Mouse (Mus musculus): Measurements from ENCODE around the gene Nid1. TPM values are rescaled to one million over a fixed set of nuclear protein-coding genes. Genes with fewer than 3 reads are reported as not detected.
A peak's percentile ranks its signal among the peaks of the same experiment; 100 is the strongest.
"Not testable (repeated sequence)": the region's sequence is repeated elsewhere in the genome, so short reads cannot be mapped to it uniquely, and the experiment has no call there.

Gene Nid1
- total and polyA plus RNA-seq, 2 experiments = 9.0 to 10.4 TPM

GRCm38 (mm10) chr13:13414206-13414605 is 23.1 kb upstream of the Nid1 start:
- no peaks in the 10 kb centered on the region for H3K36me3 ChIP-seq (ENCODE audit: control insufficient read depth, insufficient read depth, low read length)
- 29% methylated on average over 3 of the region's 3 CpGs for WGBS

GRCm38 (mm10) chr13:13415120-13416006 is 22.0 kb upstream of the Nid1 start:
- H3K79me2 ChIP-seq (ENCODE audit: control insufficient read depth, insufficient read depth, low read length); H3K4me1 ChIP-seq (ENCODE audit: control insufficient read depth, insufficient read depth, low read length); H3K27ac ChIP-seq (replicated peaks; ENCODE audit: insufficient read depth, low read depth, low read length); H3K36me3 ChIP-seq (ENCODE audit: control insufficient read depth, insufficient read depth, low read length); H3K4me3 ChIP-seq (ENCODE audit: insufficient read depth, low read depth, low read length); H3K9ac ChIP-seq (ENCODE audit: low read depth, low read length); H3K27me3 ChIP-seq (ENCODE audit: control insufficient read depth, insufficient read depth, low read length): not testable (repeated sequence)
- 35% methylated on average over 23 of the region's 23 CpGs for WGBS
- peak; percentile 49 for TF ChIP-seq CTCF (IDR thresholded peaks at IDR 0.05; ENCODE audit: low read depth, low read length)
- DNase-seq (ENCODE audit: extremely low read depth, low read depth, low spot score) = peak; percentile 14

More at GRCm38 (mm10) chr13:13414206-13414605, 23.1 kb upstream of the Nid1 start:
- H3K9ac ChIP-seq (ENCODE audit: low read depth, low read length) = no peak overlapping the region
- H3K79me2 ChIP-seq (ENCODE audit: control insufficient read depth, insufficient read depth, low read length) = no peaks in the 10 kb centered on the region
- H3K27ac ChIP-seq (replicated peaks; ENCODE audit: insufficient read depth, low read depth, low read length) = no peak overlapping the region
- H3K4me1 ChIP-seq (ENCODE audit: control insufficient read depth, insufficient read depth, low read length) = no peaks in the 10 kb centered on the region
- TF ChIP-seq CTCF (IDR thresholded peaks at IDR 0.05; ENCODE audit: low read depth, low read length) (no peak), POLR2A (IDR thresholded peaks at IDR 0.05; ENCODE audit: extremely low read depth, insufficient read depth, low read length) (no peak)
- H3K4me3 ChIP-seq (ENCODE audit: insufficient read depth, low read depth, low read length) = no peak overlapping the region
- DNase-seq (ENCODE audit: extremely low read depth, low read depth, low spot score) = no peak
- H3K27me3 ChIP-seq (ENCODE audit: control insufficient read depth, insufficient read depth, low read length) = no peaks in the 10 kb centered on the region

- not testable (repeated sequence) for H3K4me1 ChIP-seq (ENCODE audit: control insufficient read depth, insufficient read depth, low read length); H3K27ac ChIP-seq (replicated peaks; ENCODE audit: insufficient read depth, low read depth, low read length); H3K4me3 ChIP-seq (ENCODE audit: insufficient read depth, low read depth, low read length); H3K9ac ChIP-seq (ENCODE audit: low read depth, low read length); H3K36me3 ChIP-seq (ENCODE audit: control insufficient read depth, insufficient read depth, low read length); H3K27me3 ChIP-seq (ENCODE audit: control insufficient read depth, insufficient read depth, low read length); DNase-seq (ENCODE audit: extremely low read depth, low read depth, low spot score); H3K79me2 ChIP-seq (ENCODE audit: control insufficient read depth, insufficient read depth, low read length)
- 83% methylated on average over 4 of the region's 4 CpGs for WGBS
These were observed 21.4 kb upstream of the Nid1 start for GRCm38 (mm10) chr13:13416007-13416337.

GRCm38 (mm10) chr13:13418859-13419258 is 18.5 kb upstream of the Nid1 start:
- not testable (repeated sequence) for H3K79me2 ChIP-seq (ENCODE audit: control insufficient read depth, insufficient read depth, low read length); H3K27ac ChIP-seq (replicated peaks; ENCODE audit: insufficient read depth, low read depth, low read length); DNase-seq (ENCODE audit: extremely low read depth, low read depth, low spot score); H3K4me3 ChIP-seq (ENCODE audit: insufficient read depth, low read depth, low read length); H3K4me1 ChIP-seq (ENCODE audit: control insufficient read depth, insufficient read depth, low read length); H3K36me3 ChIP-seq (ENCODE audit: control insufficient read depth, insufficient read depth, low read length); H3K27me3 ChIP-seq (ENCODE audit: control insufficient read depth, insufficient read depth, low read length); H3K9ac ChIP-seq (ENCODE audit: low read depth, low read length)
- 94% methylated on average over 7 of the region's 12 CpGs for WGBS
- TF ChIP-seq CTCF (IDR thresholded peaks at IDR 0.05; ENCODE audit: low read depth, low read length) = peak; percentile 5; the same call in 1 of the 2 replicates

GRCm38 (mm10) chr13:13423301-13423700 is 14.1 kb upstream of the Nid1 start:
- not testable (repeated sequence) for H3K27me3 ChIP-seq (ENCODE audit: control insufficient read depth, insufficient read depth, low read length); H3K9ac ChIP-seq (ENCODE audit: low read depth, low read length); H3K36me3 ChIP-seq (ENCODE audit: control insufficient read depth, insufficient read depth, low read length); H3K27ac ChIP-seq (replicated peaks; ENCODE audit: insufficient read depth, low read depth, low read length); DNase-seq (ENCODE audit: extremely low read depth, low read depth, low spot score); H3K4me1 ChIP-seq (ENCODE audit: control insufficient read depth, insufficient read depth, low read length); H3K4me3 ChIP-seq (ENCODE audit: insufficient read depth, low read depth, low read length); H3K79me2 ChIP-seq (ENCODE audit: control insufficient read depth, insufficient read depth, low read length)
- WGBS = 32% methylated on average over 2 of the region's 5 CpGs

GRCm38 (mm10) chr13:13436161-13436560 is 1.2 kb upstream of the Nid1 start:
- not testable (repeated sequence) for H3K9ac ChIP-seq (ENCODE audit: low read depth, low read length); H3K79me2 ChIP-seq (ENCODE audit: control insufficient read depth, insufficient read depth, low read length); H3K27ac ChIP-seq (replicated peaks; ENCODE audit: insufficient read depth, low read depth, low read length); H3K4me1 ChIP-seq (ENCODE audit: control insufficient read depth, insufficient read depth, low read length); H3K36me3 ChIP-seq (ENCODE audit: control insufficient read depth, insufficient read depth, low read length); H3K4me3 ChIP-seq (ENCODE audit: insufficient read depth, low read depth, low read length); DNase-seq (ENCODE audit: extremely low read depth, low read depth, low spot score); H3K27me3 ChIP-seq (ENCODE audit: control insufficient read depth, insufficient read depth, low read length)
- WGBS = 78% methylated on average over 5 of the region's 7 CpGs

GRCm38 (mm10) chr13:13438112-13438953 is 982 bp downstream of the Nid1 start:
- WGBS = 1% methylated on average over 18 of the region's 28 CpGs
- not testable (repeated sequence) for H3K27ac ChIP-seq (replicated peaks; ENCODE audit: insufficient read depth, low read depth, low read length); DNase-seq (ENCODE audit: extremely low read depth, low read depth, low spot score); H3K36me3 ChIP-seq (ENCODE audit: control insufficient read depth, insufficient read depth, low read length); H3K27me3 ChIP-seq (ENCODE audit: control insufficient read depth, insufficient read depth, low read length); H3K79me2 ChIP-seq (ENCODE audit: control insufficient read depth, insufficient read depth, low read length); H3K9ac ChIP-seq (ENCODE audit: low read depth, low read length); H3K4me1 ChIP-seq (ENCODE audit: control insufficient read depth, insufficient read depth, low read length)
- peak overlapping the region; percentile 38; the same call in 1 of the 2 replicates for H3K4me3 ChIP-seq (ENCODE audit: insufficient read depth, low read depth, low read length)

- DNase-seq (ENCODE audit: extremely low read depth, low read depth, low spot score); H3K27ac ChIP-seq (replicated peaks; ENCODE audit: insufficient read depth, low read depth, low read length); H3K4me1 ChIP-seq (ENCODE audit: control insufficient read depth, insufficient read depth, low read length); H3K79me2 ChIP-seq (ENCODE audit: control insufficient read depth, insufficient read depth, low read length); H3K4me3 ChIP-seq (ENCODE audit: insufficient read depth, low read depth, low read length); H3K9ac ChIP-seq (ENCODE audit: low read depth, low read length); H3K27me3 ChIP-seq (ENCODE audit: control insufficient read depth, insufficient read depth, low read length); H3K36me3 ChIP-seq (ENCODE audit: control insufficient read depth, insufficient read depth, low read length): not testable (repeated sequence)
- 90% methylated on average over 5 of the region's 5 CpGs for WGBS
These were observed 8.2 kb downstream of the Nid1 start for GRCm38 (mm10) chr13:13445601-13446000.
